Mouse (Mus musculus) urinary bladder, postnatal 14 days (tissue): ENCODE data around the gene Sbsn.
"Not testable (repeated sequence)": the region's sequence is repeated elsewhere in the genome, so short reads cannot be mapped to it uniquely, and the experiment has no call there.

ENCODE experiments used
- DNase-seq: peaks from one replicate; pipeline ENCODE4 v3.0.0; 2021; ENCODE audit warnings: low spot score

The Sbsn gene

GRCm38 (mm10) chr7:30751086-30751669, at the start of gene Sbsn:
TSS of gene Sbsn (plus strand) at chr7:30751471.
- peak; percentile 24 for DNase-seq

GRCm38 (mm10) chr7:30706214-30706882, 44.9 kb upstream of the Sbsn start:
- no peak for DNase-seq

GRCm38 (mm10) chr7:30707441-30707840, 43.8 kb upstream of the Sbsn start:
- no peak for DNase-seq

- no peak for DNase-seq
Observed at GRCm38 (mm10) chr7:30711942-30712341, 39.3 kb upstream of the Sbsn start, which contains the start of gene Atp4a. TSS of gene Atp4a (plus strand) at chr7:30712209.

GRCm38 (mm10) chr7:30717006-30717715, 34.1 kb upstream of the Sbsn start:
- peak; percentile 53 for DNase-seq

- no peak for DNase-seq
Observed at GRCm38 (mm10) chr7:30717716-30718046, 33.6 kb upstream of the Sbsn start.

- no peak for DNase-seq
Observed at GRCm38 (mm10) chr7:30719669-30720068, 31.6 kb upstream of the Sbsn start.

- DNase-seq = no peak
Observed at GRCm38 (mm10) chr7:30721286-30721685, 30.0 kb upstream of the Sbsn start.

- DNase-seq = no peak
Observed at GRCm38 (mm10) chr7:30723274-30723953, 27.9 kb upstream of the Sbsn start.

GRCm38 (mm10) chr7:30728214-30728613, 23.1 kb upstream of the Sbsn start:
- DNase-seq = no peak

- DNase-seq = no peak
Observed at GRCm38 (mm10) chr7:30728739-30729395, 22.4 kb upstream of the Sbsn start.

GRCm38 (mm10) chr7:30729396-30730063, 21.7 kb upstream of the Sbsn start, which contains the start of gene Tmem147:
TSS of gene Tmem147 (minus strand) at chr7:30729540.
- peak; percentile 95 for DNase-seq

- DNase-seq = not testable (repeated sequence)
Observed at GRCm38 (mm10) chr7:30730064-30730722, 21.1 kb upstream of the Sbsn start.

GRCm38 (mm10) chr7:30736211-30736610, 15.1 kb upstream of the Sbsn start:
- no peak for DNase-seq

- DNase-seq = not testable (repeated sequence)
Observed at GRCm38 (mm10) chr7:30742570-30742969, 8.7 kb upstream of the Sbsn start.

- not testable (repeated sequence) for DNase-seq
Observed at GRCm38 (mm10) chr7:30743617-30744016, 7.7 kb upstream of the Sbsn start, which contains the start of gene Gapdhs. TSS of gene Gapdhs (minus strand) at chr7:30743681.

GRCm38 (mm10) chr7:30744022-30744598, 7.2 kb upstream of the Sbsn start:
- peak; percentile 63 for DNase-seq

- DNase-seq = peak; percentile 24
Observed at GRCm38 (mm10) chr7:30747525-30748204, 3.6 kb upstream of the Sbsn start.

- DNase-seq = peak; percentile 67
Observed at GRCm38 (mm10) chr7:30749824-30750606, 1.3 kb upstream of the Sbsn start.
